Mouse (Mus musculus) midbrain, embryonic 15.5 days (tissue): ENCODE measurements around the gene Sobp. TPM values are rescaled to one million over a fixed set of nuclear protein-coding genes. Genes with fewer than 3 reads are reported as not detected.

Experiments
- polyA plus RNA-seq: library from polyadenylated mRNA; unstranded; fragments of >200 nt; fragmentation: Nextera tagmentation; extraction: Ambion mirVana; gene quantifications from 2 replicates; pipeline ENCODE4 v1.2.1, GENCODE M21; 2015

The Sobp gene
- polyA plus RNA-seq, 1 experiment from 2014 or later, result 17.3 TPM

Other genes starting within 250 kb of the Sobp start
- 2.8 and 3.5 TPM in 2 replicates for gene 9030612E09Rik, start 174 bp upstream of the Sobp start, polyA plus RNA-seq
- 17.4 and 17.6 TPM in 2 replicates for gene Pdss2, start 47.0 kb upstream of the Sobp start, polyA plus RNA-seq